Mouse (Mus musculus) liver, embryonic 11.5 days (tissue): Measurements from ENCODE around the gene Chchd6. TPM values are rescaled to one million over a fixed set of nuclear protein-coding genes. Genes with fewer than 3 reads are reported as not detected.

ENCODE experiments used
- ATAC-seq: fragments of 200-750 bp; cut with Nextera tagmentation; replicated peaks from 2 replicates; pipeline ENCODE4 v1.8.0; 2017; ENCODE audit warnings: moderate number of reproducible peaks, mild to moderate bottlenecking, moderate TSS enrichment, moderate library complexity; ENCODE audit not compliant: low FRiP score
- DNase-seq: peaks from one replicate; pipeline ENCODE4 v3.0.0-alpha.2; 2017; ENCODE audit warnings: low spot score
- H3K27ac ChIP-seq: fragments of 300-500 bp; sonication (generic); 2 replicates; pipeline ENCODE4 v1.5.1; 2014; ENCODE audit warnings: mild to moderate bottlenecking, low read depth, low read length, control low read depth
- H3K27me3 ChIP-seq: fragments of 300-500 bp; sonication (generic); replicated peaks from 2 replicates; pipeline ENCODE4 v1.6.1; 2014; ENCODE audit warnings: low read length, mixed read lengths; ENCODE audit not compliant: control insufficient read depth, insufficient read depth
- H3K36me3 ChIP-seq: fragments of 300-500 bp; sonication (generic); 2 replicates; pipeline ENCODE4 v1.6.1; 2014; ENCODE audit warnings: mild to moderate bottlenecking, low read length, moderate library complexity, mixed read lengths; ENCODE audit not compliant: control insufficient read depth, insufficient read depth
- H3K4me1 ChIP-seq: fragments of 300-500 bp; sonication (generic); replicated peaks from 2 replicates; pipeline ENCODE4 v1.6.1; 2014; ENCODE audit warnings: low read length, mixed read lengths; ENCODE audit not compliant: control insufficient read depth, insufficient read depth
- H3K4me2 ChIP-seq: fragments of 300-500 bp; sonication (generic); 2 replicates; pipeline ENCODE4 v1.6.1; 2014; ENCODE audit warnings: mild to moderate bottlenecking, control low read depth, moderate library complexity
- H3K4me3 ChIP-seq: fragments of 300-500 bp; sonication (generic); 2 replicates; pipeline ENCODE4 v1.5.1; 2014; ENCODE audit warnings: low read depth, low read length, control low read depth
- H3K9ac ChIP-seq: fragments of 300-500 bp; sonication (generic); 2 replicates; pipeline ENCODE4 v1.6.1; 2014; ENCODE audit warnings: low read depth, low read length, control low read depth
- H3K9me3 ChIP-seq: fragments of 300-500 bp; sonication (generic); 2 replicates; pipeline ENCODE4 v1.6.1; 2016; ENCODE audit warnings: low read length, inconsistent platforms, mixed read lengths; ENCODE audit not compliant: control insufficient read depth
- WGBS: fragments of 180-500 bp; shearing (Covaris S2); extraction: QIAGEN DNeasy Blood & Tissue Kit; methylation state at CpG from one replicate; pipeline ENCODE4 v1.1.7; 2014; 5-methylcytosine and 5-hydroxymethylcytosine counted together
- polyA plus RNA-seq: library from polyadenylated mRNA; unstranded; fragments of >200 nt; fragmentation: Nextera tagmentation; extraction: Ambion mirVana; gene quantifications from 2 replicates; pipeline ENCODE4 v1.2.1, GENCODE M21; 2014

Chchd6 gene
- polyA plus RNA-seq, 1 experiment from 2014 or later = 43.2 TPM

DNA sequence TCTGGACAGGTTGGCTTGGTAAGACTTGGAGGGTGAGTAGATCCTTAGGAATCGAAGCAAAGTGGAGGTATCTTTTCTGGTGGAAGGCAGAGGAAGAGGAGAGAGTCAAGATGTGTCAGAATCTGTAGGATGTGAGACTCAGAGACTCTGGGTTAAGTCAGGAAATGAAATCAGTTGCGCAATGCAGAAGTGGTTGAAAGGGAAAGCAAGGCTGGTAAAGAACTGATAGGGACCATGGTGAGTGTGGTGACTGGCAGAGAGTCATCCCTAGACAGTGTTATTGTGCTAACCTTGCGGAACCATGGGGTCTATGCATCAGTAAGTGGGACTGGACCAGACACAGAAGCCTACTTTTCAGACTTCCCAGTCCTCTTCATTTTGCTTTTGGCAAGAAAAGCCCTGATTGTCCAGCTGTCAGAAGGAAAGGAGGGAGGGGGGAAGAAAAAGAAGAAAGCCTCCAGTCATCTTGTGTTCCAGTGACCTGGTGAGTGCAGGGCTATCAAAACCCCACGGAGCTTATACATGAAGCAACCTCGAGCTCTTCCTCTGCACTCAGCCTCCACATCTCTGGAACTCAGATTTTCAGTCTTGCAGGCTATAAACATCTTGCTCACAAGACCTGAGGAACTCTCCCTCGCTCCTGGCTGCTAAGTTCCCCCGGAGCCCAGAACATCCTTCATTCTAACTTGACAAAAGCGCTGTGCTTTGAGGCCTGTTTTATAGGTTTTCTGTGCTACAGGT, 32.8 kb upstream of the Chchd6 start:
- ATAC-seq (no peak), DNase-seq (no peak)
- H3K4me2 ChIP-seq = no peak overlapping the region
- H3K36me3 ChIP-seq = no peaks in the 10 kb centered on the region
- no peaks in the 10 kb centered on the region for H3K4me1 ChIP-seq
- no peak overlapping the region for H3K4me3 ChIP-seq
- H3K27me3 ChIP-seq = no peaks in the 10 kb centered on the region
- 47% methylated on average over 8 of the region's 8 CpGs for WGBS
- H3K27ac ChIP-seq = no peak overlapping the region
- no peaks in the 10 kb centered on the region for H3K9me3 ChIP-seq
- no peak overlapping the region for H3K9ac ChIP-seq

DNA sequence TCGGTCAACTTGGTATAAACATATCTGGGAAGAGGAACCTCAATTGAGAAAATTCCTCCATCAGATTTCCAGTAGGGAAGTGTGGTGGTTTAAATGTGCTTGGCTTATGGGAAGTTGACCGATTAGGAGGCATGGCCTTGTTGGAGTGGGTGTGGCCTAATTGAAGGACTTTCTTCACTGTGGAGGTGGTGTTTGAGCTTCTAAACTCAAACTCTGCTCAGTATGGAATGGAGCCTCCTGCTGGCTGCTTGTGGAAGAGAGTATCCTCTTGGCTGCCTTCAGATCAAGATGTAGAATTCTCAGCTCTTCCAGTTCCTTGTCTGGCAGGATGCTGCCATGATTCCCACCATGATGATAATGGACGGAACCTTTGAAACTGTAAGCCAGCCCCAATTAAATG, 27.2 kb upstream of the Chchd6 start:
- no peak for DNase-seq
- H3K27me3 ChIP-seq = no peaks in the 10 kb centered on the region
- no peak overlapping the region for H3K27ac ChIP-seq
- no peak overlapping the region for H3K9ac ChIP-seq
- no peak overlapping the region for H3K4me3 ChIP-seq
- WGBS = 76% methylated on average over 3 of the region's 3 CpGs
- ATAC-seq = no peak
- H3K4me1 ChIP-seq = no peaks in the 10 kb centered on the region
- H3K9me3 ChIP-seq = no peaks in the 10 kb centered on the region
- no peak overlapping the region for H3K4me2 ChIP-seq
- no peaks in the 10 kb centered on the region for H3K36me3 ChIP-seq

DNA sequence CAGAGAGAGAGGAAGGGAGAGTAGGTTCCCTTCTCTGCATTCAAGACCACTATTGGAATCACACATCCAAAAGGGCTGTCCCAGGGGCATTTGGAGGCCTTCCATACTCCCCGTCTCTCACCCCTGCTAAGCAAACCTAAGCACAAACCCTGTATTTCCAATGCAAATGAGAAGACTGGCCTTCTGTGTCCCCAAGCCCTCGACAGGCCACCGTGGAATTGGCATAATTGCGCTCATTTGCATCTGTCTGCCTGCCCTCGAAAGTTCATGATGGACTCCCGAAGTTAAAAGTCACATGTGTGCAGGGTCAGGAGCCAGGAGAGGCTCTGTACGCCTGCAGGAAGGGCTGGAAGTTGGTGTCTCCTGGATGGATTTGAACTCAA, 19.9 kb upstream of the Chchd6 start:
- Histone ChIP-seq H3K9ac (no peak overlapping the region), H3K36me3 (no peaks in the 10 kb centered on the region), H3K4me3 (no peak overlapping the region), H3K4me2 (no peak overlapping the region), H3K27ac (no peak overlapping the region), H3K9me3 (no peaks in the 10 kb centered on the region), H3K4me1 (no peaks in the 10 kb centered on the region), H3K27me3 (no peaks in the 10 kb centered on the region)
- 61% methylated on average over 7 of the region's 7 CpGs for WGBS
- ATAC-seq = no peak
- DNase-seq = no peak

DNA sequence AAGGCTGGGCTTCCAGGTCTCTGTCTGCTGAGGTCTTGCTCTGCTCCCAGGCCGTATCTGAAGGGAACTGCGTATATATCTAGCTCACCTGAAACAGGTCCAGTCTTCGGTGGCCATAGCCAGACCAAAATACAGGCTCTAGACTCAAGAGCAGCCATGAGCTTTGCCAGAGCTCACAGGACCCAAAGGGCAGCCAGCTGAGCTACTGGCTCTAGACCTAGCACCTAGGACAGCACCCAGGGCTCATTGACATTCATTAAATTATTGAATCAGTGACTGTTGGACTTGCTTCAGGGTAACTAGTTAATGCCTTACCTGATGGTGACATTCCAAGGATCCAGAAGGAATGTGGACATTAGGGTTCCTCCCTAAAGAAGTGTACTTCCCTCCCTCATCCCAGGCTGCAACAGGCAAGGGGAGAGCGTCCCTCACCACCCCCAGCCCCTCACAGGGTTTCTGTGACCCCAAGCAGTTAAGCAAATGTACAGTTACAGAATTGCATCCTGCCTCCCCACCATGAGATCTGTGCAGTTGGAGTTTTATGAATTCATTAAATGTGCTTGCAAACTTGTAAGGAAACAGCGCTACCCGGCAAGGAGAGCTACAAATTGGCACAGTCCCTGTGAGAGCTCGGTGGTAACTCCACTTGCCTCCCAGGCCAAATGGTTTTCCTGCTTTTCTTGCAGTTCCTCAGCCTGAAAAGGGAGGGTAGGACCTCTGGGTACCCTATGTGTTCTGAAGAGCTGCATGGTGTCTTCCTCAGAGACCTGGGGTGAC, 19.3 kb upstream of the Chchd6 start:
- no peaks in the 10 kb centered on the region for H3K4me1 ChIP-seq
- 65% methylated on average over 7 of the region's 7 CpGs for WGBS
- H3K27ac ChIP-seq = no peak overlapping the region
- no peaks in the 10 kb centered on the region for H3K27me3 ChIP-seq
- ATAC-seq = no peak
- H3K9ac ChIP-seq = no peak overlapping the region
- no peak overlapping the region for H3K4me3 ChIP-seq
- DNase-seq = no peak
- no peaks in the 10 kb centered on the region for H3K9me3 ChIP-seq
- no peaks in the 10 kb centered on the region for H3K36me3 ChIP-seq
- no peak overlapping the region for H3K4me2 ChIP-seq

DNA sequence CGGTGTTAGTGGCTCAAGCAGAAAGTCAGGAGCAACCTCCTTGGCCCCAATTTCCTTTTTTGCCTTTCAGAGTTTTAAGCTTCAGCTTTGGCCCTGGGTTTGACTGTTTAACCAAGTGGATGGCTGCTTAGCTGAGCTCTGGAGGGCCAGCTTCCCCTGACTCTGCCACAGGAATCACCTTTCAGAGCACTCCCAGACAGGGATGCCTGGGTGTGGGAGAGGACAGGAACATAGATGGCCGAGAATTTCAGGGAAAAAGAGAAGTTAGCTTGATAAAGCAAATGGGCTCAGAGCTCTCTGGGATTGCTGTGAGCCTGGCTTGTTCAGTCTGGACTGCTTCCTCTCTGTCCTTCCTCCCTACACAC, 18.6 kb upstream of the Chchd6 start:
- ATAC-seq (no peak), DNase-seq (no peak)
- H3K9ac ChIP-seq = no peak overlapping the region
- no peaks in the 10 kb centered on the region for H3K4me1 ChIP-seq
- no peaks in the 10 kb centered on the region for H3K9me3 ChIP-seq
- 18% methylated on average over 2 of the region's 2 CpGs for WGBS
- H3K4me3 ChIP-seq = no peak overlapping the region
- H3K27me3 ChIP-seq = no peaks in the 10 kb centered on the region
- no peaks in the 10 kb centered on the region for H3K36me3 ChIP-seq
- H3K4me2 ChIP-seq = no peak overlapping the region
- no peak overlapping the region for H3K27ac ChIP-seq

DNA sequence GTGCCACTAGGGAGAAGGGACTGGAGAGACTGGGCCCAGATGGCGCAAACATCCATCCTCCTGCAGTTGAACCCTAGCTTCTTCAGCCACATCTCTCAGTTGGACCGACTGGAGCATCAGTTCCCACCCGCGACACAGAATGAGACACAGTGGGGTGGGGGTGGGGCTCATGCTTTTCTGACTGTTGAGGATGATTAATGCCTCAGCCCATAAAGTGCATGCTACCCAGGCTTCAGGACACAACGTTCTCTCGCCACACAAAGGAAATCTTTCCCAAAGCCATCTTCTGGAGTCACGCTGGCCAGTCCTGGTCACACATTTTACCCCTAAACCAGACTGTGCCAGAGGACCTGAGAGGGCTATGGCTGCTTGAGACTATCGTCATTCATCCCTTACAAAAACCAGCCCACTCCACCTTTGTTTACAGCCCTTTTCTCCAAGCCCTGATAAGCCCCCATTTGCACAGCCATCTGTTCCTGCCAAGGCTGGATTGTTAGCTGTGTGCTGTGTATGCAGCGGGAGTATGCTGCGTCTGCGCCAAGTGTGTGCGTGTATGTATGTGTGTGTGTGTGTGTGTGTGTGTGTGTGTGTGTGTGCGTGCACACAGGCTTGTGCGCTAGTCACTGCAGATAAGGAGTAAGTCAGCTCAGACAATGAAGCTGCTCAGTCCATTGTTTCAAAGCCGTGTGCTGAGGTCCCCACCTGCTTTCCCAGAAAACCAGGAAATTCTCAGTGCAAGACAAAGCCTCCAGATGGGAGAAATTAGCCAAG, 18.1 kb upstream of the Chchd6 start:
- WGBS = 62% methylated on average over 15 of the region's 15 CpGs
- H3K4me2 ChIP-seq = no peak overlapping the region
- no peaks in the 10 kb centered on the region for H3K36me3 ChIP-seq
- ATAC-seq (no peak), DNase-seq (no peak)
- H3K9ac ChIP-seq = no peak overlapping the region
- H3K4me1 ChIP-seq = no peaks in the 10 kb centered on the region
- no peak overlapping the region for H3K27ac ChIP-seq
- no peaks in the 10 kb centered on the region for H3K9me3 ChIP-seq
- H3K4me3 ChIP-seq = no peak overlapping the region
- H3K27me3 ChIP-seq = no peaks in the 10 kb centered on the region

DNA sequence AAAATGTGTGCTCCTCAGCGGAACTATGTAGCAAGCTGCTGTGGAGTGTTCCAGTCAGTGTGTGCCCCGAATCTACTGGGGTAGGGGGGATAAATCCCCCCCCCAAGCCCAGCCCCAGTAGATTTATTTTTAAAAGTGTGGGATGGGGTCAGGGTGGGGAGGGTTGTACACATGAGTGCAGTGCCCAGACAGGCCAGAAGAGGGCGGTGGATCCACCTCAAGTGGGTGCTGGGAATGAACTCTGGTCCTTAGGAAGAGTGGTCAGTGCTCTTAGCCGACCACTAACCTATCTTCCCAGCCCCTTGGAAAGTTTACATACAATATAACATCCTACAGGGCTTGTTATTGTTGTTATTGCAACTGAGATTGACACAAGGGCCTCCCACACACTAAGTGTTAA, 12.5 kb upstream of the Chchd6 start:
- Histone ChIP-seq H3K9me3 (no peaks in the 10 kb centered on the region), H3K4me3 (no peak overlapping the region), H3K4me2 (no peak overlapping the region), H3K27ac (no peak overlapping the region), H3K27me3 (no peaks in the 10 kb centered on the region), H3K36me3 (no peaks in the 10 kb centered on the region), H3K4me1 (no peaks in the 10 kb centered on the region), H3K9ac (no peak overlapping the region)
- 40% methylated on average over 4 of the region's 4 CpGs for WGBS
- ATAC-seq = no peak
- no peak for DNase-seq

DNA sequence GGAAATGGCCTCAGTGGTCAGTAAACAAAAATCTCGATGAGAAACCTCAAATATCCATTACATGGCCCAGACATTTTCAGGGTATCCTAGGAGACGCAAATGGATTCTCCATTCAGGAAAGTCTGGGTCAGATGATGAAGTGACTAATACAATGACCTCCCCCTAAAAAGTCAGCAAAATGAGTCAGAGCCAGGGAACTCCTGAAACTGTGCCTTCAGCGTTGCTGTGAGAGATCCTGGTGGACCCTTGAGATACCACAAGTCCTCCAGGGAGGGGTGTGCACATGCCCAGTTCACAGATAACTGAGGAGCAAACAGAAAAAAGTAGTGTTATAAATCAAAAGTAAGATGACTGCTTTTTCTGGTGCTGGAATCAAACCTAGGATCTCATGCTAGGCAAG, 10.6 kb upstream of the Chchd6 start:
- no peaks in the 10 kb centered on the region for H3K36me3 ChIP-seq
- H3K4me1 ChIP-seq = no peaks in the 10 kb centered on the region
- H3K27ac ChIP-seq = no peak overlapping the region
- DNase-seq (no peak), ATAC-seq (no peak)
- H3K27me3 ChIP-seq = no peaks in the 10 kb centered on the region
- H3K4me3 ChIP-seq = no peak overlapping the region
- no peak overlapping the region for H3K9ac ChIP-seq
- H3K4me2 ChIP-seq = no peak overlapping the region
- 61% methylated on average over 3 of the region's 3 CpGs for WGBS
- H3K9me3 ChIP-seq = no peaks in the 10 kb centered on the region
